Mouse (Mus musculus) brain, embryonic 14.5 days (tissue): Measurements from ENCODE around the gene Bub1b.
A peak's percentile ranks its signal among the peaks of the same experiment; 100 is the strongest.

ENCODE experiments used
- CTCF ChIP-seq: fragments of 200-500 bp; IDR thresholded peaks from 2 replicates; pipeline ENCODE4 v1.5.1; 2012; ENCODE audit warnings: inconsistent platforms, mild to moderate bottlenecking, moderate library complexity, borderline replicate concordance; ENCODE audit not compliant: insufficient read depth, insufficient read length; ENCODE audit errors: extremely low read depth
- POLR2A ChIP-seq: fragments of 200-500 bp; IDR thresholded peaks from 2 replicates; pipeline ENCODE4 v1.6.1; 2012; ENCODE audit warnings: mild to moderate bottlenecking, inconsistent platforms, borderline replicate concordance; ENCODE audit not compliant: poor library complexity, insufficient read depth, insufficient read length, severe bottlenecking; ENCODE audit errors: extremely low read depth

DNA sequence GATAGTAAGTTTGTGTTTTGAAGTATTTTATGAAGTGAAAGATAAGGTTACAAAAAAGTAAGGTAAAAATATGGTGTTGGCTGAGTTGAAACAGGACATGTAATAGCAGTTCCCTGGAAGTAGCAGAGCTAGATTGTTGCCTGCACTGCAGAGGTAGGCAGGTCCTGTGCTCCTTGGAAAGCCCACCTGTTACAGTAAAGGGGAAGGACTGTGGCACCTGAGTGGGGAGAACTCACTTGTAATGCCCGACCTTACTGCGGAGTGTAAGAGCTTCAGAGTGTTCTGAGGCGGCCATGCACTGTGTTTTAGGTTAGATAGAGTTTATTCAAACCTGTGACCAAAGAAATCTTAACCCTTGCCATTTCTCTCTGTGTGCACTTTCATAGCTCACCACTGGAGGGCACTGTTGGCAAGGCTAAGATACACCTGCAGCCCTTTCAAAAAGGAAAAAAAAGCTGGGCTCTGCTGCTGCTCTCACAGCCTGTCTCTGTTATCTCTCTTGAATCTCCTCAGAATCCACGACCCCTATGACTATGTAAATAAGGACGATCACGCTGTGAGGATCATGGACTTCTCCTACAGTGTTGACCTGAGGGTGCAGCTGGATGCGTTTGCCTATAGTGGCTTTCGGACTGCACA, 40.0 kb downstream of the Bub1b start:
- TF ChIP-seq POLR2A (no peak), CTCF (peak; percentile 87)
